Mouse (Mus musculus): ENCODE measurements at regions not wholly inside any gene's neighbourhood (a gene's known extent, or its start where the extent isn't known, plus 50 kb on each side); places are given as distances from the start of the nearest gene placed in this dataset.

- Histone ChIP-seq H3K9ac (ENCODE audit: insufficient read depth, low read depth, low read length, poor library complexity, severe bottlenecking) (no peak overlapping the region), H3K36me3 (ENCODE audit: control insufficient read depth, insufficient read depth, low read length, poor library complexity, severe bottlenecking) (no peaks in the 10 kb centered on the region), H3K4me3 (ENCODE audit: insufficient read depth in 1 of 2, low read depth in 1 of 2, low read length in 2 of 2, poor library complexity in 1 of 2, severe bottlenecking in 1 of 2) (no peak overlapping the region), H3K4me1 (ENCODE audit: control insufficient read depth in 2 of 2, insufficient read depth in 2 of 2, low read length in 2 of 2, poor library complexity in 1 of 2) (no peaks in the 10 kb centered on the region), H3K9me3 (ENCODE audit: control insufficient read depth, insufficient read depth, low read depth, low read length) (no peaks in the 10 kb centered on the region), H3K27ac (ENCODE audit: insufficient read depth, low read depth, low read length, poor library complexity, severe bottlenecking) (no peak overlapping the region)
- no peak for TF ChIP-seq HCFC1 (IDR thresholded peaks at IDR 0.05; ENCODE audit: borderline replicate concordance, insufficient read depth, low read length)
- no peak for TF ChIP-seq ZNF384 (IDR thresholded peaks at IDR 0.05; ENCODE audit: low read depth, low read length)
- TF ChIP-seq CHD2 (IDR thresholded peaks at IDR 0.05; ENCODE audit: low read depth, low read length) = no peak
- no peak for TF ChIP-seq ZC3H11A (IDR thresholded peaks at IDR 0.05; ENCODE audit: borderline replicate concordance, low read depth, low read length)
- TF ChIP-seq MAFK (IDR thresholded peaks at IDR 0.05; ENCODE audit: insufficient read depth, low read depth, low read length) = no peak
- in situ Hi-C loops (cut with MboI; ENCODE audit: low sequenced_read_pairs in 2 of 2, unreplicated experiment in 2 of 2) = no loop called here
- DNase-seq (ENCODE audit: low read depth, low spot score) = no peak
Measured at GRCm38 (mm10) chr2:45786787-45787186, 669.6 kb upstream of the Zeb2 start.

- Histone ChIP-seq H3K36me3 (ENCODE audit: control insufficient read depth, insufficient read depth, low read length, poor library complexity, severe bottlenecking) (no peaks in the 10 kb centered on the region), H3K4me1 (ENCODE audit: control insufficient read depth in 2 of 2, insufficient read depth in 2 of 2, low read length in 2 of 2, poor library complexity in 1 of 2) (no peaks in the 10 kb centered on the region), H3K27ac (ENCODE audit: insufficient read depth, low read depth, low read length, poor library complexity, severe bottlenecking) (no peak overlapping the region), H3K9ac (ENCODE audit: insufficient read depth, low read depth, low read length, poor library complexity, severe bottlenecking) (no peak overlapping the region), H3K9me3 (ENCODE audit: control insufficient read depth, insufficient read depth, low read depth, low read length) (no peaks in the 10 kb centered on the region), H3K4me3 (ENCODE audit: insufficient read depth in 1 of 2, low read depth in 1 of 2, low read length in 2 of 2, poor library complexity in 1 of 2, severe bottlenecking in 1 of 2) (no peak overlapping the region)
- TF ChIP-seq HCFC1 (IDR thresholded peaks at IDR 0.05; ENCODE audit: borderline replicate concordance, insufficient read depth, low read length) = no peak
- TF ChIP-seq MAFK (IDR thresholded peaks at IDR 0.05; ENCODE audit: insufficient read depth, low read depth, low read length) = no peak
- no peak for TF ChIP-seq ZNF384 (IDR thresholded peaks at IDR 0.05; ENCODE audit: low read depth, low read length)
- no peak for TF ChIP-seq CHD2 (IDR thresholded peaks at IDR 0.05; ENCODE audit: low read depth, low read length)
- TF ChIP-seq ZC3H11A (IDR thresholded peaks at IDR 0.05; ENCODE audit: borderline replicate concordance, low read depth, low read length) = no peak
- DNase-seq (ENCODE audit: low read depth, low spot score) = no peak
- in situ Hi-C loops (cut with MboI; ENCODE audit: low sequenced_read_pairs in 2 of 2, unreplicated experiment in 2 of 2) = no loop called here
Measured at GRCm38 (mm10) chr2:45785684-45786083, 668.5 kb upstream of the Zeb2 start.

- Histone ChIP-seq H3K4me3 (ENCODE audit: insufficient read depth in 1 of 2, low read depth in 1 of 2, low read length in 2 of 2, poor library complexity in 1 of 2, severe bottlenecking in 1 of 2) (no peak overlapping the region), H3K9ac (ENCODE audit: insufficient read depth, low read depth, low read length, poor library complexity, severe bottlenecking) (no peak overlapping the region), H3K4me1 (ENCODE audit: control insufficient read depth in 2 of 2, insufficient read depth in 2 of 2, low read length in 2 of 2, poor library complexity in 1 of 2) (no peaks in the 10 kb centered on the region), H3K9me3 (ENCODE audit: control insufficient read depth, insufficient read depth, low read depth, low read length) (no peaks in the 10 kb centered on the region), H3K36me3 (ENCODE audit: control insufficient read depth, insufficient read depth, low read length, poor library complexity, severe bottlenecking) (no peaks in the 10 kb centered on the region), H3K27ac (ENCODE audit: insufficient read depth, low read depth, low read length, poor library complexity, severe bottlenecking) (no peak overlapping the region)
- DNase-seq (ENCODE audit: low read depth, low spot score) = no peak
- in situ Hi-C loops (cut with MboI; ENCODE audit: low sequenced_read_pairs in 2 of 2, unreplicated experiment in 2 of 2) = no loop called here
- TF ChIP-seq CHD2 (IDR thresholded peaks at IDR 0.05; ENCODE audit: low read depth, low read length) = no peak
Measured at GRCm38 (mm10) chr2:45783634-45784412, 666.6 kb upstream of the Zeb2 start.

GRCm38 (mm10) chr2:45777466-45777865, 660.3 kb upstream of the Zeb2 start:
- no peak for DNase-seq (ENCODE audit: low read depth, low spot score)
- no peak overlapping the region for H3K9ac ChIP-seq (ENCODE audit: insufficient read depth, low read depth, low read length, poor library complexity, severe bottlenecking)
- H3K4me1 ChIP-seq (ENCODE audit: control insufficient read depth in 2 of 2, insufficient read depth in 2 of 2, low read length in 2 of 2, poor library complexity in 1 of 2) = no peaks in the 10 kb centered on the region
- H3K36me3 ChIP-seq (ENCODE audit: control insufficient read depth, insufficient read depth, low read length, poor library complexity, severe bottlenecking) = no peaks in the 10 kb centered on the region
- H3K27ac ChIP-seq (ENCODE audit: insufficient read depth, low read depth, low read length, poor library complexity, severe bottlenecking) = no peak overlapping the region
- TF ChIP-seq MAFK (IDR thresholded peaks at IDR 0.05; ENCODE audit: insufficient read depth, low read depth, low read length) (no peak), ZNF384 (IDR thresholded peaks at IDR 0.05; ENCODE audit: low read depth, low read length) (no peak), HCFC1 (IDR thresholded peaks at IDR 0.05; ENCODE audit: borderline replicate concordance, insufficient read depth, low read length) (no peak), CHD2 (IDR thresholded peaks at IDR 0.05; ENCODE audit: low read depth, low read length) (no peak), ZC3H11A (IDR thresholded peaks at IDR 0.05; ENCODE audit: borderline replicate concordance, low read depth, low read length) (no peak)
- no peaks in the 10 kb centered on the region for H3K9me3 ChIP-seq (ENCODE audit: control insufficient read depth, insufficient read depth, low read depth, low read length)
- in situ Hi-C loops (cut with MboI; ENCODE audit: low sequenced_read_pairs in 2 of 2, unreplicated experiment in 2 of 2) = no loop called here
- H3K4me3 ChIP-seq (ENCODE audit: insufficient read depth in 1 of 2, low read depth in 1 of 2, low read length in 2 of 2, poor library complexity in 1 of 2, severe bottlenecking in 1 of 2) = no peak overlapping the region

Measured in ES-E14 (cell line).